Mouse (Mus musculus): ENCODE data around the gene Foxd4. TPM values are rescaled to one million over a fixed set of nuclear protein-coding genes. Genes with fewer than 3 reads are reported as not detected.
"Not testable (repeated sequence)": the region's sequence is repeated elsewhere in the genome, so short reads cannot be mapped to it uniquely, and the experiment has no call there.

Foxd4 gene
- polyA plus RNA-seq, 1 experiment = not detected

GRCm38 (mm10) chr19:24897006-24897895 lies 3.7 kb downstream of the Foxd4 start:
- no peak overlapping the region for H3K4me3 ChIP-seq (ENCODE audit: insufficient read depth, low read depth, low read length)
- H3K27ac ChIP-seq (replicated peaks; ENCODE audit: low read depth, low read length) = no peak overlapping the region
- no peaks in the 10 kb centered on the region for H3K4me1 ChIP-seq (ENCODE audit: control insufficient read depth, insufficient read depth, insufficient read length, low read length)

- Histone ChIP-seq H3K27ac (replicated peaks; ENCODE audit: low read depth, low read length) (no peak overlapping the region), H3K4me1 (ENCODE audit: control insufficient read depth, insufficient read depth, insufficient read length, low read length) (no peaks in the 10 kb centered on the region), H3K4me3 (ENCODE audit: insufficient read depth, low read depth, low read length) (no peak overlapping the region)
Observed at GRCm38 (mm10) chr19:24896536-24896935, 4.5 kb downstream of the Foxd4 start.

GRCm38 (mm10) chr19:24886888-24887287 lies 14.1 kb downstream of the Foxd4 start:
- H3K27ac ChIP-seq (replicated peaks; ENCODE audit: low read depth, low read length) = no peak overlapping the region
- H3K4me1 ChIP-seq (ENCODE audit: control insufficient read depth, insufficient read depth, insufficient read length, low read length) = no peaks in the 10 kb centered on the region

GRCm38 (mm10) chr19:24885504-24885903 lies 15.5 kb downstream of the Foxd4 start:
- no peaks in the 10 kb centered on the region for H3K4me1 ChIP-seq (ENCODE audit: control insufficient read depth, insufficient read depth, insufficient read length, low read length)
- H3K4me3 ChIP-seq (ENCODE audit: insufficient read depth, low read depth, low read length) = no peak overlapping the region
- H3K27ac ChIP-seq (replicated peaks; ENCODE audit: low read depth, low read length) = no peak overlapping the region

More at GRCm38 (mm10) chr19:24886888-24887287, 14.1 kb downstream of the Foxd4 start:
- H3K4me3 ChIP-seq (ENCODE audit: insufficient read depth, low read depth, low read length) = no peak overlapping the region

GRCm38 (mm10) chr19:24881237-24881636 lies 19.8 kb downstream of the Foxd4 start:
- H3K27ac ChIP-seq (replicated peaks; ENCODE audit: low read depth, low read length) = no peak overlapping the region
- no peaks in the 10 kb centered on the region for H3K4me1 ChIP-seq (ENCODE audit: control insufficient read depth, insufficient read depth, insufficient read length, low read length)
- no peak overlapping the region for H3K4me3 ChIP-seq (ENCODE audit: insufficient read depth, low read depth, low read length)

- H3K27ac ChIP-seq (replicated peaks; ENCODE audit: low read depth, low read length); H3K4me3 ChIP-seq (ENCODE audit: insufficient read depth, low read depth, low read length); H3K4me1 ChIP-seq (ENCODE audit: control insufficient read depth, insufficient read depth, insufficient read length, low read length): not testable (repeated sequence)
Observed at GRCm38 (mm10) chr19:24875129-24875870, 25.7 kb downstream of the Foxd4 start, which contains the start of gene Gm10053. Gene Gm10053 (plus strand): TSS chr19:24875686.

- H3K4me3 ChIP-seq (ENCODE audit: insufficient read depth, low read depth, low read length) = no peak overlapping the region
- no peaks in the 10 kb centered on the region for H3K4me1 ChIP-seq (ENCODE audit: control insufficient read depth, insufficient read depth, insufficient read length, low read length)
- no peak overlapping the region for H3K27ac ChIP-seq (replicated peaks; ENCODE audit: low read depth, low read length)
Observed at GRCm38 (mm10) chr19:24873873-24874272, 27.1 kb downstream of the Foxd4 start.

GRCm38 (mm10) chr19:24871037-24871635 lies 29.9 kb downstream of the Foxd4 start:
- Histone ChIP-seq H3K27ac (replicated peaks; ENCODE audit: low read depth, low read length) (no peak overlapping the region), H3K4me3 (ENCODE audit: insufficient read depth, low read depth, low read length) (no peak overlapping the region), H3K4me1 (ENCODE audit: control insufficient read depth, insufficient read depth, insufficient read length, low read length) (no peaks in the 10 kb centered on the region)

- no peak overlapping the region for H3K4me3 ChIP-seq (ENCODE audit: insufficient read depth, low read depth, low read length)
- H3K4me1 ChIP-seq (ENCODE audit: control insufficient read depth, insufficient read depth, insufficient read length, low read length) = peaks cover 2% of the 10 kb centered on the region; the same call in 1 of the 2 replicates
- no peak overlapping the region for H3K27ac ChIP-seq (replicated peaks; ENCODE audit: low read depth, low read length)
Observed at GRCm38 (mm10) chr19:24865436-24865835, 35.6 kb downstream of the Foxd4 start.

GRCm38 (mm10) chr19:24861612-24862451 lies 39.2 kb downstream of the Foxd4 start, which contains the start of gene Pgm5:
Gene Pgm5 (minus strand): TSS chr19:24861855.
- H3K27ac ChIP-seq (replicated peaks; ENCODE audit: low read depth, low read length) = no peak within 1 kb of the TSS
- H3K4me3 ChIP-seq (ENCODE audit: insufficient read depth, low read depth, low read length) = peak within 1 kb of the TSS; percentile 61
- H3K4me1 ChIP-seq (ENCODE audit: control insufficient read depth, insufficient read depth, insufficient read length, low read length) = peaks cover 2% of the 10 kb centered on the region; the same call in 1 of the 2 replicates

GRCm38 (mm10) chr19:24861276-24861611 lies 39.8 kb downstream of the Foxd4 start:
- Histone ChIP-seq H3K27ac (replicated peaks; ENCODE audit: low read depth, low read length) (no peak overlapping the region), H3K4me3 (ENCODE audit: insufficient read depth, low read depth, low read length) (peak overlapping the region; percentile 61), H3K4me1 (ENCODE audit: control insufficient read depth, insufficient read depth, insufficient read length, low read length) (peaks cover 2% of the 10 kb centered on the region; the same call in 1 of the 2 replicates)

- Histone ChIP-seq H3K4me1 (ENCODE audit: control insufficient read depth, insufficient read depth, insufficient read length, low read length) (peaks cover 10% of the 10 kb centered on the region; the same call in 1 of the 2 replicates), H3K4me3 (ENCODE audit: insufficient read depth, low read depth, low read length) (peak overlapping the region; percentile 31), H3K27ac (replicated peaks; ENCODE audit: low read depth, low read length) (no peak overlapping the region)
Observed at GRCm38 (mm10) chr19:24851456-24852315, 49.3 kb downstream of the Foxd4 start.
